Mouse (Mus musculus) brain, adult 2 months (tissue): Measurements from ENCODE around the gene Cenpk.
A peak's percentile ranks its signal among the peaks of the same experiment; 100 is the strongest.
"Not testable (repeated sequence)": the region's sequence is repeated elsewhere in the genome, so short reads cannot be mapped to it uniquely, and the experiment has no call there.

Source experiments
- DNase-seq: peaks from one replicate; pipeline ENCODE4 v3.0.0; 2011; ENCODE audit warnings: low read depth, low spot score

The Cenpk gene

DNA sequence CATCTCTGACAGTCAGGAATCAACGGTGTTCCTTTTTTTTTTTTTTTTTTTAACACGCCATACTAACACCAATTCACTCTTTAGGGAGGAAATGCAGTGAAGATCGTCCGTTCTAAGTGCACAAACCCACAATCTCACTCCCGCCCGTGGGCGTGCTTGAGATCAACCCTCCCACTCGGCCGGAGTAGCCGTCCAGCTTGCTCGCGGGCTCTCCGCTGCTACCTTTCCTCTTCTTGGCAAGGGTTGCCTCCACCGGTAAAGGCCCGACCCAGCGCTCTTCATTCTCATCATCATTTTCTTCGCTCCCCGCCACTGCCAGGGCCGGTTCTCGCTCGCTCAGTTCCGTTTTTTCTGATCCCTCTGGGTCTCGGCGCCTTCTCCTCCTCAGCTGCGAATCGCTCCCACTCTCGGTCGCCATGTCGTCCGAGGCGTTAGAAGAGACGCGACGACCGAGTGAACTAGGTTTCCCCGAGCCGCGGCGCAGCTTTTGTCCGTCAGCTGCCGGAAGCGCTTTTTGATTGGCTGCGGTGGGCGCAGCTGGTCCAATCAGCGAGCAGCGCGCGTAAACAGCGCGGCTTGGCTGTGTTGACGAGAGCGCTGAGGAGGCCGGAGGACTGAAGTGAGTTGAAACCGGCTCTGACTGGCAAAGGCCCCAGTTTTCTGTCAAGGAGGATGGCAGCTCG lies at the start of gene Cenpk, which contains the start of gene Ppwd1:
TSS of gene Cenpk (plus strand) at position 228 of the 683 bp plus-strand sequence.
TSS of gene Ppwd1 (minus strand) at position 460 of the 683 bp plus-strand sequence.
- peak; percentile 98 for DNase-seq

DNA sequence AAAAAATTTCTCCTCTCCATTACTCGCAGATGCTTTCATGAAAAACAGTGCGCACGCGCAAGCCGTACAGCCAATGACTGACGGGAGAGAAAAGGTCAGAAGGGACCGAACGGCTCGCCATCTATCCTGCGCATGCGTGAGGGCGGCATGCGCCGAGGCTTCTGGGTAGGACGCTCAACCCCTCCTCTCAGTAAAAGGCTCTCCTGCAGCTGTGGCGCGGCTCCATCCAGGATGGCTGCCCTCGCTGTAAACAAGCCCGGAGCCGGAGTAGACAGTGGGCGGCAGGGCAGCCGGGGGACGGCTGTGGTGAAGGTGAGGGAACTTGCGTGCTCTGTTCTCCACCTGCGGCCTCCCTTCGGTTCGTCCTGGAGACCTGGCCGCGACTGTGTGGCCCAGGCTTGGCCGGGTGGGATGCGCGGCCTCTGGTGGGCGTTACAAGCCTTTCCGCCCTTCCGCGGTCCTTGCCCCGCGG lies 49.7 kb upstream of the Cenpk start, which contains the start of gene Trim23:
TSS of gene Trim23 (plus strand) at position 148 of the 472 bp plus-strand sequence.
- DNase-seq: peak; percentile 99

DNA sequence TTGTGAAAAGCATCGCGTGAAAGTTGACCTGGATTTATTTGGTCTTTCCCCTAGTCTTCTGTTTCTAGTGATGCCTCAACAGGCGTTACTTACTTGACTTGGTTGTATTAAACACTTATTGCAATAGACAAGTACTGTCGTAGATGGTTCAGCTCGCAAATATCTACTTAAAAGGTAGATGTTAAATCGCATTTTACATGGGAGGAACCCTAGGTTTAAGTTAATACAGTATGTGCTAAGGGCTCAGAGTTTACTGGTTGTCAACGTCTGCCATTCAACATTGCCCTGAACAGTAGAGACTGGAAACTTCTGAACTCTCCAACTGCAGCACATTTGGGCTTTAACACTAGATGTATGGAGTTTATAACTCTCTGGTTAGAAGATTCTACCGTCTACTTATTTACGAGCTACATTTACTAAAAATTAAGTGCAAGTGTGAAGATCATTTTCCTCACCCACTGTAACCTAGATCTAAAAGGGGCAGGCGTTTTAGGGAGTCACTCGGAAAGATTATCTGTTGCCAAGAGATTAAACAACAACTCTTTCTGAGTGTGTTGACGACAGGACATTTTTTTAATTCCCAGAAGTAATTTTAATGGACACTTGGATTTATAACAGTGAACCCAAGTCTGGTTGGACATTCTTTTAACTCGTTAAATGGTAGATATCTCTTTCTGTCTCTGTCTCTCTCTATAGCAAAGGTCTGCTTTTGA lies 49.1 kb upstream of the Cenpk start:
- no peak for DNase-seq

DNA sequence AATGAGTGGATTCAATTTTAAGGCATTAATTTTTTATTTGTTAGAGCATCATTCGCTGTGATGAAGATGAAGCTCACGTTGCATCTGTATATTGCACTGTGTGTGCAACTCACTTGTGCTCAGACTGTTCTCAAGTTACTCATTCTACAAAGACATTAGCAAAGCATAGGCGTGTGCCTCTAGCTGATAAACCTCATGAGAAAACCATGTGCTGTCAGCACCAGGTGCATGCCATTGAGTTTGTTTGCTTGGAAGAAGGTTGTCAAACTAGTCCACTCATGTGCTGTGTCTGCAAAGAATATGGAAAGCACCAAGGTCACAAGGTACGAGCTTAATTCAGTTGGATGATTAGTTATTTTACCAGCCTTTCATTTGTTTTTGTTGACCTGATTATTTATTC lies 41.1 kb upstream of the Cenpk start:
- no peak for DNase-seq

DNA sequence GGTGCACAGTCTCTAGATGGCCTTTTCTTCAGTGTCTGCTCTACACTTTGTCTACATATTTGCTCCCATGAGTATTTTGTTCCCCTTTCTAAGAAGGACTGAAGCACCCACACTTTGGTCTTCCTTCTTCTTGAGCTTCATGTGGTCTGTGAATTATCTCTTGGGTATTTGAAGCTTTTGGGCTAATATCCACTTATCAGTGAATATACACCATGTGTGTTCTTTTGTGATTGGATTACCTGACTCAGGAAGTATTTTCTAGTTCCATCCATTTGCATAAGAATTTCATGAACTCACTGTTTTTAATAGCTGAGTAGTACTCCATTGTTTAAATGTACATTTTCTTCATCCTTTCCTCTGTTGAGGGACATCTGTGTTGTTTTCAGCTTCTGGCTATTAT lies 32.5 kb upstream of the Cenpk start:
- DNase-seq: not testable (repeated sequence)

DNA sequence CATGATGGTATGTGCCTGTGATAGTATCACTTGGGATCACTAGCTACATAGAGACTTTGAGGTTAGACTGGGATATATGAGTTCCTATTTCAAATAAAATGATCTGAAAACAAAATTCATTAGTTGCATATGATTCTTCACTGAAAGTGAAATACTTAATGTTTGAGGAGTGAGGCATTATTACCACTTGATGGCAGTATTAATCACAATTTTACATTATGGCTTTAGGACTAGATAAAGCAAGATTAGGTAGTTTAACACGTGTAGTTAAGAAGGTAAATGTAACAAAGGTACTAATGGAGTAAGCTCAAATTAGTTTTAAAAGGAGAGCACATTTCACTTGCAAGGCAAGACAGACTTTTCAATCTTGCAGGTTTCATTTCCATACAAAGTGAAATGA lies 24.1 kb upstream of the Cenpk start:
- no peak for DNase-seq

DNA sequence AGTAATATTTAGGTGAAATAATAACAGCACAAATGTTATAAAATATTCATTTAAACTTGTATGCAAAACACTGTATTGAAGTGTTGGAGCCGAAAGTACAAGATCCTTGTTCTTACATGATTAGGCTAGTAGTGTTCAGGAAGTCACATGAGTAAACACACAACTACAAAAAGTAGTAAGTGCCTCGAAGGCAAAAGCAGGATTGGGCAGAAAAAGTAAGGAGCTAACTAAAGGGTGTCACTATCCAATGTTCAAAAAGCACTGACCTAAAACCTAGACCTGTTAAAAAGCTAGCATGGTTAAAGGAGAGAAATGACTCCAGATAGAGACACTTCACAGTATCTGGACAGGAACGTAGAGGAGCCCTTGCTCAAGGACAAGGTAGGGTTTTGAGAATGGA lies 933 bp upstream of the Cenpk start:
- DNase-seq: no peak

DNA sequence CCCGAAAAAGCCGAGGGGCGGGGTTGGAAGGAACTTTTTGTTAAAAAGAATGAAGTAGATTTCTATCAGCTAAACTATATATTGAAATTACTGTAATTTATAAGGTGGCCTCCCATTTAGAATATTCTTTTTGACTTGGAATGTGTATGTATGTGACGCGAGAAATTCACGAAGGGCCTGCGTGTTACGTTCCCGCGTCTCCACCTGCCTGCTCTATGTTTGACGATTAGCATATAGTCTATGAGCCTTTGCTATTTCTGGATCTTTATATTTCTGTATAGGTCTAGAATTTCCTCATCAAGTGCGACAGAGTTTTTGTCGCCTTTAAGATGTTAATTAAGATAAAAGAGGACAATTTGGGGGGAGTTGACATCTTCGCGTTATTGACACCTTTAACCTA lies 770 bp downstream of the Cenpk start:
- DNase-seq: no peak

DNA sequence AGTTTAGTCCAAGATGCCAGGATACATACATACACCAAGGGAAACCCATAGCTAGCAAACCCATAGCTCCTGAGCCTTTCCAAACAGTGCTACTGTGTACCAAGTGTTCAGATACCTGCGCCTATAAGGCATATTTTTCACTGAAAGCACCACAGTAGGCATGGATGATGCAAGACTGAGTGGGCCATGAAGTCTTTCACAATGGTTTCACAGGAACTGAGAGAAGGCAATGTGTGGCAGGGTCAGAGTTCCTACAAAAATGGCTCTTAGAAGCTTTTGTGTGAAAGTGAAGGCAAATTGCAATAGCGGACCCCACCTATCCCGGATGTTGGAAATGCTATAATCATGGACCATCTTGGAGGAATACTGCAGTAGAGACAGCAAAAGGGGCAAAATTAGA lies 30.6 kb downstream of the Cenpk start:
- DNase-seq: no peak

DNA sequence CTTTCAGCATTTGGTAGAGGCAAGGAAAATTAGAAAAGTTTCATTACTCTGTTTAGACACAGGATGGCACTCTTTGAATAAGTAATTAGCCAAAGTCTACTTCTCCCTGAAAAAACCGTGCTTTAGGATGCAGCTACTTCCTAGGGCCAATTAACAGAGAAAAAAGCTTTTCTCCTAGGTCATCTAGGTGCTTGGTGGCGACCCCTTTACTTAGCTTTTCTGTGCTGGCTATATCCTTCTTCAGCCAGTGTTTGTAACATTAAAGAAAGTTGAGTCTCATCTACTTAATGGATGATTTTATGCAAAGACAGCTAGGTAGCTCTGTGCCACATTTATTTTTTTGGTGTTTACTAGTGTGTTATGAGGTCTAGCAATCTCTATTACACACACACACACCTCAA lies 56.6 kb downstream of the Cenpk start:
- DNase-seq: peak; percentile 77

DNA sequence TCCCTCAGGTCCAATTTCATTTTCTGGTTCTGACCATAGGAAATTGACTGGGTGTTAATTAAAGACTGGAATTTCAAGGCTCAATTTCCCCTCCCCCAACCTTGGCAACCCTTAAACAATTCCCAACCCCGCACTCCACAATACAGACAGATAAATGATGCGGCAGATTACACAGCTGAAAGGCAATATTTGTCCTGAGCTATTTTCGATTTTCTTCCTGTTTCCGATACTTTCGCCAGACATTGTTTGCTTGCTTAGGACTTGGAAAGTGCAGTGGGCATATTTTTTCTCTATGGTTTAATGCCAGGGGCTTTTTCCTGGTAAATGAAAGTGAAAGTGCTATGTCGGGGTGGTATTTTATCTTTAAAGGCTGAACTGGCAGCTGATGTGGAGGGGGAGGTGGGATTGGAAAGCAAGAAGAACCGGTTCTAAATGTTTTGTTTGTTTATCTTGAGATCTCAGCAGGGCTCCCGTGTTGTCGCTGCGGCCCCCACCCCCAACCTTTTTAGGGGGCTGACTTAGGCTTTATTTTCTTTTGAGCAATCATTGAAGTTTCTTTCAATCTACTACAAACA lies 57.4 kb downstream of the Cenpk start:
- DNase-seq: peak; percentile 63

DNA sequence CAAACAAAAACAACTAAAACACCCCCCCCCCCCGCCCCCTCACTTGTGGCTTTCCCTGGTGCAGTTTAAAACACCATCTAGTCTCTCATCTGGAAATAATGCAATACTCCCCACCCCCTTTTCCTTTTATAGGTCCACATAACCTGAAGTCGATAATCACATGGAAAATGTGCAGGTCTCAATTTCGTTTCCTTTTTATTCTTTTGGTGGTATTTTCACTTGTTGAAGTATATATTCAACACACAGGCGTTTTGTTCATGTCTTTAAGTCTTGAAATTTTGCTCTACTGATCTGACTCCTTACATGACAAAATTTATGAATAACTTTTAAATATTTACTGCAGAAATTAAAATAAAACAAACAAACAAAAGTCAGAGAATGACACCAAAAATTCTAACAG lies 57.9 kb downstream of the Cenpk start:
- DNase-seq: peak; percentile 24

DNA sequence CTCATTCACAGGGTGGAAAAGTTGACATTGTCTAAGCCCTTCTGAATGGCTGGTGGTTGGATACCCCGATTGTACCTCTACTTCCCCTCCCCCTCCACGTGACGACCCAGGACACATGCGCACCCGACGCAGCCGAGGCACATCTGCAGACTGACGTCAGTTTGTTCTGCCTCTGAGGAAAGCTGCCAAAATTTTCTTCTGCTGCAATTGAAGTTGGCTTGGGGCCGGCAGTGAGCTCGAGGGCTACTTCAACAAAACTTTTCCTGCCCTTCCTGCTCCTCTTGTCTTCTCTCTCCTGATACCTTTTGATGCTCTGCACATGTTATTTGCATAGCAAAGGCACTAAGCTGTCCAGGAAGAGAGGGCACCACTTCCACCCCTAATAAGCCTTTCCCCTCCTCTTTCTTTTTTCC lies 58.5 kb downstream of the Cenpk start:
- DNase-seq: peak; percentile 96

DNA sequence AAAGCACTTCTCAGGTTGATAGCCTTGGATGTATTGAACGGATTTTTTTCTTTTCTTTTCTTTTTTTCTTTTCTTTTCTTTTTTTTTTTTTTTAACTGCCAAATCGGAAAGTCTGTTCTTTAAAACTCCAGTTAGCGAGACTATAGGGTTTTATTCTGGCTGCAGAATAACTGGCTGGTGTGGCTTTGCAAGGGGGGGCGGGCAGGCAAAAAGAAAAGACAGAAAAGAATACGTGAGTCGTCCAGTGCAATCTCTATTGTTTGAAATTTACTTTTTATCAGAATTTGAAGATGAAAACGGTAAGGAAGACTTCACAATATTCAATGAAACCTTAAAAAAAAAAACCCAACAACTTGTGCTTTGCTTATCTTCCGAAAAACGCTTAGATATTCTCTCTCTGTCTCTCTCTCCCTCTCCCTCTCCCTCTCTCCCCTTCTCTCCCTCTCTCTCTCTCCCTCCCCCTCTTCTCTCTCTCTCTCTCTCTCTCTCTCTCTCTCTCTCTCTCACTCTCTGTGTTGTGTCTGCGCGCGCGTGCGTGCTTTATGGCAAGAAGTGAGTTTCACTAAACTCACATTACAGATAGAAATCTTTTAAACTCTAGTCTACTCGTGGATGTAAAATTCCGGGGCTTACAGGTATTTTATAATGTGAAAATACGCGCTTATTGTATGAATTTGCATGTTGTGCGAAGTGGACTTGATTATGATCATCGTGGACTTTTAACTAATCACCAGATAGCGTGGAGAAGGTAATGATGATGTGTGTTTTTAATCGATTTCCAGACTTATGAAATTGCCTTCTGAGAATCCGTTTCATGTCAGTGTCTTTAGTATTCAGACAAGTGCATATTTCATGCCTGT lies 59.2 kb downstream of the Cenpk start, which contains the start of gene Adamts6:
TSS of gene Adamts6 (plus strand) at position 470 of the 860 bp plus-strand sequence.
- peak; percentile 56 for DNase-seq

DNA sequence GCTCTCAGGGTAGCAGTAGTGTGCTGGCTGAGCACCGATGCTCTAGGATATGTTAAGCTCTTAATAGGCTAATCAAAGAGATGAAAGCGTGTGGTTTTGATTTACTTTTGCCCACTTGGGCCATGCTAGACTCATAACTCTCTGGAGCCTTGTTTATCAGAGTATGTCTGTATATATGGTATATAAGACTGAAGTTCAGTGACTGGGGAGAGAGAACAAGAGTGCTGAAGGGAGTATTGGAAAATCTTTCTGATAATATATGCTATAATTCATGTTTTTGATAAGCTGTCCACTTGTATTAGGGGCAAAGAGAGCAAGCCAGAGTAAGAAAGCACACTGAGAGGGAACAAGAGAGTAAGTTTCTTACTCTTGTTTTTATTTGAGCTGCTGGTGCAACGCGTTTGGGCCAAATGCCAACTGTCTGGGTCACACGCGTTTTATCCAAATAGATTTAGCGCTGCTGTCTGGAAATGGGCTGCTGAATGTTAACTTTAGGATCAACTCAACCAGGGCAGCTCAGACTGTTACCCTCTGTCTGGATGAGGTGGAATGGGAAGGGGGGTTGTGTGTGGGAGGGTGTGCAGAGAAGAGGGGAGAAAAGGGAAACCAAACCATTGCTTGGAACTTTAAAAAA lies 59.9 kb downstream of the Cenpk start:
- peak; percentile 70 for DNase-seq

DNA sequence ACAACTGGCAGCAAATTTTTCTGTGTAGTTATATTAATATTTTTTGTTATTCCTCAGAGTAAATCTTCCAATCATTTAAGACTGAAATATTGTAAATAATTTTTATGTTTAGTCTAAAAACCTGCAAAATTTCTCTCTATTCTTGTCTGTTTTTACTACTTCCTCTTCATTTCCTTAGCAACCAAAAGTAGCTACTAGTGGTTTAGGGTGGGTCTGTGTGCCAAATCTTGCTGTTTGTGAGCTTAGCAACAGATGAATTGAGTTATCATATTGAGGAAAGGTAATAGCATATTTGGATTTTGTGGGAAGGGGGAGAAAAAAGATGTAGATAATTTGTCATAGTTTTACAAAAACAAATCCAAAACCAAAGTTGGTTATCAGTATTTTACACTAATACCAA lies 60.8 kb downstream of the Cenpk start:
- no peak for DNase-seq

DNA sequence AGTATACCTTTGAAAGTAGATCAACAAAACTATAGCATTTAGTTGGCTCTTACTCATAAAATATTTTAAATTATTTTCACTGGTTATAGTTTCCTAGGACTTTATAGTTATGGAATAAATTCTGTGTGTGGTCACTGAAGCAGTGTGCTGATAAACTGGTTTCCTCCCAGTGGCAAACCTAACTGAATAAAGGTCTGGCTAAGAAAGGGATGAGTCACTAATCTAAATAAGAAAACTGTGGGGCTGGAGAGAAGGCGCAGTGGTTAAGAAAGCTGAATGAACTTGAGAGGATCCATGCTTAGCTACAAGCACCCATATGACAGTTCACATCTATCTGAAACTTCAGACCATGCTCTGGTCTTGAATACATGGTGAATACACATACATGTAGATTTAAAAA lies 67.1 kb downstream of the Cenpk start:
- DNase-seq: no peak
